Mouse (Mus musculus) cerebellum, postnatal 36 days (tissue): ENCODE measurements at regions not wholly inside any gene's neighbourhood (a gene's known extent, or its start where the extent isn't known, plus 50 kb on each side); places are given as distances from the start of the nearest gene placed in this dataset.
A peak's percentile ranks its signal among the peaks of the same experiment; 100 is the strongest.

Source experiments
- DNase-seq, 2 experiments: peaks; one replicate each; pipeline ENCODE4 v3.0.0; 2021 to 2022; ENCODE audit warnings: mixed read lengths in 2 of 2

DNA sequence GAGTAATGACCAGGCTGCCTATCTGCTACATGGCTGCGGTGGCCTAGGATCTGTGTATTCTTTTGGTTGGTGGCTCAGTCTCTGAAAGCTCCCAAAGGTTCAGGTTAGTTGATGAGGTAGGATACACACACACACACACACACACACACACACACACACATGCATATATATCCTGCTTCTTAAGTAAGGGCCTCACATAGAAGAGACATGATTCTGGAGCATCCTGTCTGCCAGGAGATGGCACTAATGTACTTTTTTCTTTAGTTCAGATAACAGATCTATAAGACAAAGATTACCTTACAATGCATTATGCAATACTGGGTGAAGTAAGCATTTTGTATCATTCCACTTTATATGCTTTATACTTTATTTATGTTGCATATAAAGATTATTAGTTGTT is 149.8 kb downstream of the Ankrd7 start:
- peak in 1 of 2 experiments; percentile 11 for DNase-seq

GRCm38 (mm10) chr6:19018166-19018769 is 152.2 kb downstream of the Ankrd7 start:
- no peak for DNase-seq

DNA sequence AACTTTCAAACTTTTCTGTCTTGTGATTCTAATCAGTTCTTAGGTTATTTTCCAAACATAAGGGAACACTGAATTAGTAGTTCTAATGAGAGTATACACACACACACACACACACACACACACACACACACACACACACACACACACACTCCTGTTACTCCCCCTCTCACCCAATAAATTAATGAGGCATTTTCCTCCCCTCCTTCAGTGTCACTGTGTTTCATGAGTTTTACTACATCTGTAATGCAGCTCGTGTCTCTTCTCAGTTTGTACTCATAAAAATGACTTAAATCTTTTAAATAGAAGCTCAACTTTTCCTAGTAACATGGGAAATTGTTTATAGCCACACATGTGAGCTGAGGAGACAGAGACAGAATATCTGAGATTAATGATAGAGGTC is 168.2 kb downstream of the Ankrd7 start:
- DNase-seq: no peak
